Mouse (Mus musculus): ENCODE results near the gene Cacna2d3. TPM values are rescaled to one million over a fixed set of nuclear protein-coding genes. Genes with fewer than 3 reads are reported as not detected.
A peak's percentile ranks its signal among the peaks of the same experiment; 100 is the strongest.

The Cacna2d3 gene
- polyA plus RNA-seq, 1 experiment from 2014 or later = 0.45 TPM

DNA sequence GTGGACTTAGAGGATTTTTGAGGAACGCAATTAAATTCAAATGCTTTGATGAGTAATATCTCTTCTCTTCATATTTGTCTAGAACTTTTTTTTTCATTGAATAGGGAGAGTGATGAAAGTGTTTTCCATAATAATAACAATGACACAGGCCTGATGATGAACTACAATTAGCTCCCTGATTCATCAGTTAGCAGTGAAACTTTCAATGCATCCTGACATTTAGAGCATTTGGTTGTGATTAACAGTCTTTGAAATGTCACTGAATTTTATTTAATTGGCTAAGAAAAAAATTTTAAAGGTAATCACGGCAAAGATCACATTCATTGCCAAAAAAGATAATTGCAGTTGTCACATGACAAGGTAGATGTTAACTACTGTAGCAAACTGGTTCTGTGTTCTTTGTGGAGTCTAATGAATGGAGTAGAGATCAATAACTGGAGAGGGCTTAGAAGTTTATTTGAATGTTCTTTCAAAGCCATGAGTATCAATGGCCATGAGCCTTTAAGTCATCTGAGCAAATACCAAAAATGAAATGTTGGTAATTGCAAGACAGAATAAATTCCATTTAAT is 425.4 kb downstream of the Cacna2d3 start:
- WGBS = 70% methylated on average over 2 of the region's 2 CpGs
- DNase-seq = no peak
- no peak for TF ChIP-seq CTCF (IDR thresholded peaks at IDR 0.05; ENCODE audit: low read depth)

GRCm38 (mm10) chr14:29278901-29279300 is 442.8 kb downstream of the Cacna2d3 start:
- DNase-seq (no peak), ATAC-seq (ENCODE audit: insufficient read depth) (no peak)
- Histone ChIP-seq H3K27me3 (ENCODE audit: insufficient read depth, low read length) (no peaks in the 10 kb centered on the region), H3K4me3 (ENCODE audit: low read depth, low read length) (no peak overlapping the region), H3K4me2 (no peak overlapping the region), H3K27ac (ENCODE audit: low read depth) (no peak overlapping the region), H3K36me3 (ENCODE audit: insufficient read depth) (no peaks in the 10 kb centered on the region), H3K9me3 (ENCODE audit: low read depth, low read length) (no peaks in the 10 kb centered on the region), H3K4me1 (ENCODE audit: insufficient read depth) (no peaks in the 10 kb centered on the region), H3K9ac (no peak overlapping the region)
- 83% methylated on average over 1 of the region's 1 CpGs for WGBS
- TF ChIP-seq CTCF (IDR thresholded peaks at IDR 0.05; ENCODE audit: low read depth) = no peak

More for the DNA sequence above, 425.4 kb downstream of the Cacna2d3 start:
- H3K4me1 ChIP-seq (ENCODE audit: insufficient read depth) = no peaks in the 10 kb centered on the region
- ATAC-seq (ENCODE audit: insufficient read depth) = no peak
- no peaks in the 10 kb centered on the region for H3K9me3 ChIP-seq (ENCODE audit: low read depth, low read length)
- no peak overlapping the region for H3K4me3 ChIP-seq (ENCODE audit: low read depth, low read length)
- no peaks in the 10 kb centered on the region for H3K36me3 ChIP-seq (ENCODE audit: insufficient read depth)
- no peaks in the 10 kb centered on the region for H3K27me3 ChIP-seq (ENCODE audit: insufficient read depth, low read length)
- H3K27ac ChIP-seq (ENCODE audit: low read depth) = no peak overlapping the region
- H3K9ac ChIP-seq = no peak overlapping the region
- H3K4me2 ChIP-seq = no peak overlapping the region

- no peak for ATAC-seq (ENCODE audit: insufficient read depth)
- no peaks in the 10 kb centered on the region for H3K4me1 ChIP-seq (ENCODE audit: insufficient read depth)
- H3K27ac ChIP-seq (ENCODE audit: low read depth) = no peak overlapping the region
- no peaks in the 10 kb centered on the region for H3K27me3 ChIP-seq (ENCODE audit: insufficient read depth, low read length)
- no peaks in the 10 kb centered on the region for H3K9me3 ChIP-seq (ENCODE audit: low read depth, low read length)
- TF ChIP-seq CTCF (IDR thresholded peaks at IDR 0.05; ENCODE audit: low read depth) = no peak
- no peak overlapping the region for H3K4me3 ChIP-seq (ENCODE audit: low read depth, low read length)
- H3K36me3 ChIP-seq (ENCODE audit: insufficient read depth) = no peaks in the 10 kb centered on the region
- WGBS = 72% methylated on average over 2 of the region's 2 CpGs
- H3K4me2 ChIP-seq = no peak overlapping the region
- no peak overlapping the region for H3K9ac ChIP-seq
- DNase-seq = no peak
Measured at GRCm38 (mm10) chr14:29278401-29278800, 443.3 kb downstream of the Cacna2d3 start.

- H3K9me3 ChIP-seq (ENCODE audit: low read depth, low read length) = no peaks in the 10 kb centered on the region
- no peaks in the 10 kb centered on the region for H3K4me1 ChIP-seq (ENCODE audit: insufficient read depth)
- WGBS = 58% methylated on average over 2 of the region's 2 CpGs
- no peak for DNase-seq
- no peak overlapping the region for H3K9ac ChIP-seq
- H3K27me3 ChIP-seq (ENCODE audit: insufficient read depth, low read length) = no peaks in the 10 kb centered on the region
- H3K27ac ChIP-seq (ENCODE audit: low read depth) = no peak overlapping the region
- no peak for ATAC-seq (ENCODE audit: insufficient read depth)
- H3K36me3 ChIP-seq (ENCODE audit: insufficient read depth) = no peaks in the 10 kb centered on the region
- no peak overlapping the region for H3K4me3 ChIP-seq (ENCODE audit: low read depth, low read length)
- no peak overlapping the region for H3K4me2 ChIP-seq
- TF ChIP-seq CTCF (IDR thresholded peaks at IDR 0.05; ENCODE audit: low read depth) = no peak
Measured at GRCm38 (mm10) chr14:29277701-29278100, 444.0 kb downstream of the Cacna2d3 start.

DNA sequence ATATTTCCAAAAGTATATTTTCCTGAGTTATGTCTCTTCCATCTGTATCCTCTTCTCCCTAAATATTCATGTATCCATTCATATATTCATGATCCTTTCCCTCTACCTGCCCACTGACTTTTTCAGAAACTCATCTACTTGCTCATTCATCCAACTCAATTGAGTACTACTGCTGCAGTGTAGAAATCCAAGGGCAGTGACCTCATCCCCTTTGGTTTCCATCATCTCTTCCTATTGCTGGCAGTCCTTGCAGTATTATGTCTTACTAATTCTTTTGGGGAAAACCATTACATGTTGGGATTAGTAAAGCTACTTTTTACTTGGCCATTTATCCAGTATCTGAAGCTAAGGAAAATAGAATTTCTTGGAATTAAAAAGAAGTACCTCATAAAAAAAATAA is 447.8 kb downstream of the Cacna2d3 start:
- Histone ChIP-seq H3K4me3 (ENCODE audit: low read depth, low read length) (no peak overlapping the region), H3K4me2 (no peak overlapping the region), H3K36me3 (ENCODE audit: insufficient read depth) (no peaks in the 10 kb centered on the region), H3K4me1 (ENCODE audit: insufficient read depth) (no peaks in the 10 kb centered on the region), H3K9me3 (ENCODE audit: low read depth, low read length) (no peaks in the 10 kb centered on the region), H3K27me3 (ENCODE audit: insufficient read depth, low read length) (no peaks in the 10 kb centered on the region), H3K27ac (ENCODE audit: low read depth) (no peak overlapping the region), H3K9ac (no peak overlapping the region)
- no peak for TF ChIP-seq CTCF (IDR thresholded peaks at IDR 0.05; ENCODE audit: low read depth)
- DNase-seq = no peak
- no peak for ATAC-seq (ENCODE audit: insufficient read depth)

- no peak for ATAC-seq (ENCODE audit: insufficient read depth)
- 89% methylated on average over 5 of the region's 5 CpGs for WGBS
Measured at GRCm38 (mm10) chr14:29270541-29270940, 451.1 kb downstream of the Cacna2d3 start.

GRCm38 (mm10) chr14:29269816-29270215 is 451.8 kb downstream of the Cacna2d3 start:
- Histone ChIP-seq H3K9me3 (ENCODE audit: low read depth, low read length) (no peaks in the 10 kb centered on the region), H3K4me2 (no peak overlapping the region), H3K9ac (no peak overlapping the region), H3K27ac (ENCODE audit: low read depth) (no peak overlapping the region), H3K36me3 (ENCODE audit: insufficient read depth) (no peaks in the 10 kb centered on the region), H3K4me1 (ENCODE audit: insufficient read depth) (no peaks in the 10 kb centered on the region; the same call in 1 of the 2 replicates), H3K27me3 (ENCODE audit: insufficient read depth, low read length) (no peaks in the 10 kb centered on the region), H3K4me3 (ENCODE audit: low read depth, low read length) (no peak overlapping the region)
- WGBS = 50% methylated on average over 2 of the region's 2 CpGs
- DNase-seq (peak; percentile 1), ATAC-seq (ENCODE audit: insufficient read depth) (no peak)
- no peak for TF ChIP-seq CTCF (IDR thresholded peaks at IDR 0.05; ENCODE audit: low read depth)

More at GRCm38 (mm10) chr14:29270541-29270940, 451.1 kb downstream of the Cacna2d3 start:
- Histone ChIP-seq H3K9ac (no peak overlapping the region), H3K9me3 (ENCODE audit: low read depth, low read length) (no peaks in the 10 kb centered on the region), H3K4me2 (no peak overlapping the region), H3K27ac (ENCODE audit: low read depth) (no peak overlapping the region), H3K4me3 (ENCODE audit: low read depth, low read length) (no peak overlapping the region), H3K36me3 (ENCODE audit: insufficient read depth) (no peaks in the 10 kb centered on the region), H3K27me3 (ENCODE audit: insufficient read depth, low read length) (no peaks in the 10 kb centered on the region), H3K4me1 (ENCODE audit: insufficient read depth) (no peaks in the 10 kb centered on the region; the same call in 1 of the 2 replicates)
- no peak for DNase-seq
- no peak for TF ChIP-seq CTCF (IDR thresholded peaks at IDR 0.05; ENCODE audit: low read depth)
